Comparison of ENCODE assay signal across 7 mouse cellular contexts in the genomic region with DNA sequence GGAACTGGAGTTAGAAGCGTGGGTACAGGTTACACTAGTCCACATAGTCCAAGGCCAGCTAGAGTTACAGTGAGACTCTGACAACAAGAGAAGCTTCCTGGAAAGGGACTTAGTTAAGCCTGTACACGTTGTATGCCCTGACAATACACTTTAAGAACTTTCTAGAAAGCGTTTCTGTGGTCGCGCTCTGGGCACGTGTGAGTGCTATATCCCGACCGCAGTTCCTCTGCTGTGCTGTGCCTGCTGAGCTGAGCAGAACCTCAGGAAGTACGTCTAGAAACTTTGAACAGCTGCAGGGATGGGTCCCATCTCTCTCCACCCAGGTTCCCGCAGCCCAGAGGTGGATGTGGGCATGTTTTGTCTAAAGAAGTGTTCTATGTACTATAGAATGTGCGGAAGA.
"Had no signal": no experiment of that assay in that cellular context is flagged by ENCODE, and none has a peak within 500 bp of the region (broad histone marks: within the 10 kb centered on the region; RNA-seq: fewer than 3 reads in every experiment).

No protein-coding gene starts in this region.

- DNase-seq: kidney, adult 18-20 months; kidney, postnatal 10 days; lung, embryonic 14.5 days; lung, postnatal 10 days; lung, postnatal 4 days; midbrain, embryonic 14.5 days; retina, postnatal 1 day had no signal
